Mouse (Mus musculus) thymus, adult 2 months (tissue): ENCODE data around the gene Sugp1.

Source experiments
- CTCF ChIP-seq: fragments of 200-500 bp; IDR thresholded peaks from 2 replicates; pipeline ENCODE4 v1.5.1; 2012; ENCODE audit warnings: mild to moderate bottlenecking, control low read depth, low read length, moderate library complexity, borderline replicate concordance; ENCODE audit not compliant: control insufficient read depth, poor library complexity, insufficient read depth; ENCODE audit errors: extremely low read depth
- POLR2A ChIP-seq: fragments of 200-500 bp; IDR thresholded peaks from 2 replicates; pipeline ENCODE4 v1.6.1; 2012; ENCODE audit warnings: mild to moderate bottlenecking, low read length, control low read depth, moderate library complexity; ENCODE audit not compliant: control insufficient read depth, poor library complexity, insufficient read depth; ENCODE audit errors: extremely low read depth

- TF ChIP-seq POLR2A = no peak
- no peak for TF ChIP-seq CTCF
Observed at GRCm38 (mm10) chr8:70099276-70099675, 56.7 kb downstream of the Sugp1 start.
